Mouse (Mus musculus) hindbrain, postnatal 0 days (tissue): ENCODE data around the gene Tuba1a. TPM values are rescaled to one million over a fixed set of nuclear protein-coding genes. Genes with fewer than 3 reads are reported as not detected.

Experiments
- ATAC-seq: fragments of 200-750 bp; cut with Nextera tagmentation; 2 replicates; pipeline ENCODE4 v1.8.0; 2017; ENCODE audit warnings: mild to moderate bottlenecking, moderate TSS enrichment, moderate library complexity
- DNase-seq: peaks from one replicate; pipeline ENCODE4 v3.0.0-alpha.2; 2015; ENCODE audit warnings: low spot score
- H3K27ac ChIP-seq: fragments of 300-500 bp; sonication (generic); 2 replicates; pipeline ENCODE4 v1.5.1; 2014; ENCODE audit warnings: mild to moderate bottlenecking
- H3K27me3 ChIP-seq: fragments of 300-500 bp; sonication (generic); 2 replicates; pipeline ENCODE4 v1.6.1; 2014; ENCODE audit warnings: low read length, mixed read lengths; ENCODE audit not compliant: insufficient read depth
- H3K36me3 ChIP-seq: fragments of 300-500 bp; sonication (generic); 2 replicates; pipeline ENCODE4 v1.6.1; 2014; ENCODE audit warnings: low read length, mixed read lengths; ENCODE audit not compliant: insufficient read depth
- H3K4me1 ChIP-seq: fragments of 300-500 bp; sonication (generic); 2 replicates; pipeline ENCODE4 v1.6.1; 2014; ENCODE audit warnings: antibody characterized with exemption, low read length, mixed read lengths; ENCODE audit not compliant: insufficient read depth
- H3K4me2 ChIP-seq: fragments of 300-500 bp; sonication (generic); 2 replicates; pipeline ENCODE4 v1.6.1; 2014; ENCODE audit warnings: low read depth, mild to moderate bottlenecking, low read length, moderate library complexity, mixed read lengths
- H3K4me3 ChIP-seq: fragments of 300-500 bp; sonication (generic); 2 replicates; pipeline ENCODE4 v1.5.1; 2014; ENCODE audit warnings: low read length
- H3K9ac ChIP-seq: fragments of 300-500 bp; sonication (generic); replicated peaks from 2 replicates; pipeline ENCODE4 v1.6.1; 2014; ENCODE audit warnings: mild to moderate bottlenecking, low read length, moderate library complexity, mixed read lengths
- H3K9me3 ChIP-seq: fragments of 300-500 bp; sonication (generic); 2 replicates; pipeline ENCODE4 v1.6.1; 2016; ENCODE audit warnings: low read length, mixed read lengths
- CTCF ChIP-seq: IDR thresholded peaks from 2 replicates; pipeline ENCODE4 v1.5.1; 2016; ENCODE audit warnings: antibody characterized with exemption, control low read depth, low read depth
- WGBS: fragments of 180-500 bp; shearing (Covaris S2); extraction: QIAGEN DNeasy Blood & Tissue Kit; methylation state at CpG from one replicate; pipeline ENCODE4 v1.1.7; 2014; 5-methylcytosine and 5-hydroxymethylcytosine counted together
- polyA plus RNA-seq: library from polyadenylated mRNA; unstranded; fragments of >200 nt; fragmentation: Nextera tagmentation; extraction: Ambion mirVana; gene quantifications from 2 replicates; pipeline ENCODE4 v1.2.1, GENCODE M21; 2015
- total RNA-seq: library from RNA; depleted of rRNA; stranded (reverse); fragments of >200 nt; gene quantifications from 2 replicates; pipeline ENCODE4 v1.2.3, GENCODE M21; 2014

Tuba1a gene
- total and polyA plus RNA-seq, 2 experiments from 2014 or later = 12,500 to 19,179 TPM

DNA sequence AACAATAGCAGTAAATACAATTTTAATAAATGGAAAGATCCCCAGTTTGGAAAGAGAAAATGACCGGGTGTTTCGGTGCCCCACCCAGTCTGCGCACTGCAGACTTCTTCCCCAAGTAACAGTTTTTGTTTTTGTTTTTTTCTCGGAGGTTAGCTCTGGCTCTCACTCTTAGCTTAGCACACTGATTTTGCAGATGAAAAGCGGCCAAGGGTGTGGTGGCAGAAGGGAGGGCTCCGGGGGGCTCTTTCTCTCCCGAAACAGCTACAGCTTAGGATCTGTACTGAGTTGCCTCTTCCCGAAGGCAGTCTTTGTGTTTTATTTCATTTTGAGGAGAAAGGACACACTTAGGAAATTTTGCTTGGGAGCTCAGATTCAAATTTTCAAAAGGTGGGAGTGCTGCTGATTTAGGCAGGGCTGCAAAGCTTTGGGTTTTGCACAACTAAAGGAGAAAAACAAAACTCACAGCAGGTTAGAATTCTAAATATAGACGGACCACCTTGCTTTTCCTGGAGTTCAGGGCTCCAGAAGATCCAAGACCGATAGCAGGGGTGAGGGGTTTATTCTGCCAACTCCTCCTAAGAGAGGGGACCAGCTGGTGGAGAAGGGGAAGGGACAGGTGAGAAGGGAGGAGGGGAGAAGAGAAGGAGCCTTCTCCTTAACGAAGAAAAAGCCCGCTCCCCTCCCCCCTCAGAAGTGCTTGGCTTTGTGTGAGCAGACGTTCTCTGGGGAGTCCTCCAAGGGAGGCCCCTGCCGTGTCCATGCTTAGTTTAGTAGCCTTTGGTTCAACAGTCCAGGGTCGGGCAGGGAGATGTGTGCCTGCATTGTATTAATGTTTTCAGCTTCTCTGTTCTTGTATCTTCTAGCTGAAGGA is 37.4 kb upstream of the Tuba1a start:
- H3K27me3 ChIP-seq = no peaks in the 10 kb centered on the region
- no peak for DNase-seq

DNA sequence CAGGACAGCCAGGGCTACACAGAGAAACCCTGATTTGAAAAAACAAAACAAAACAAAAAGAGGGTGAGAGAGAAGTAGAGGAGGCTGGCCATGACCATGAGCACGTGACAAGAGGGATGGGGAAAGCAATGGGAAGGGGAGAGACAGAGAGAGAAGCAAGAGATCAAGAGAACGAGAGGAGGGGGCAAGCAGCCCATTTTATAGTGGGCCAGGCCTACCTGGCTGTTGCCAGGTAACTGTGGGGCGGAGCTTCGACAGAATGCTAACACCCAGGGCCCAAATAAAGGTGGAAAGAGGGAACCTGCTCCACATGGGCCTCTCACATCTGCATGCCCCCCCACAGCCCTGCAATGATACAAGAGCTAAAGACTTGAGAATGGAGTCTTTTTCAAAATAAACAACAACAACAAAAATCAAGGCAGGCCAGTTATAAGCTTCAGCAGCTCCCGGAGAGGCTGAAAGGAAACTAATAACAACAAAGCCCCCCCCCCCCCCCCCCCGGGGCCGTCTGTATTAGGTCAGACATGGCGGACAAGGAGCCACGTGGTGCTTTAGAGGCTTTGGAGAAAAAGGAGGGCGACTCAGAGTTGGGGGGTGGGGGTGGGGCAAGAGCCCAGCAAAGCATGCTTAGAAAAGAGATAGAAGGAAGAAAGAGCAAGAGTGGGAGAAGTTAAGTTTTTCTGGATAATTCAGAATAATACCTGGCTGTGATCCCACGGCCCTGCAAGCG is 36.4 kb upstream of the Tuba1a start:
- H3K27me3 ChIP-seq = no peaks in the 10 kb centered on the region
- no peaks in the 10 kb centered on the region for H3K9me3 ChIP-seq
- DNase-seq (no peak), ATAC-seq (no peak)
- WGBS = 19% methylated on average over 9 of the region's 12 CpGs
- H3K4me1 ChIP-seq = peaks cover 41% of the 10 kb centered on the region
- peak overlapping the region; percentile 61 for H3K9ac ChIP-seq
- no peak for TF ChIP-seq CTCF
- H3K27ac ChIP-seq = peak overlapping the region; percentile 88
- no peak overlapping the region; the same call in 1 of the 2 replicates for H3K4me3 ChIP-seq
- no peaks in the 10 kb centered on the region for H3K36me3 ChIP-seq
- H3K4me2 ChIP-seq = peak overlapping the region; percentile 60

More for the DNA sequence above, 37.4 kb upstream of the Tuba1a start:
- Histone ChIP-seq H3K36me3 (no peaks in the 10 kb centered on the region), H3K9ac (peak overlapping the region; percentile 61), H3K27ac (peak overlapping the region; percentile 88), H3K9me3 (no peaks in the 10 kb centered on the region), H3K4me2 (peak overlapping the region; percentile 60), H3K4me3 (peak overlapping the region; percentile 18), H3K4me1 (peaks cover 41% of the 10 kb centered on the region)
- no peak for ATAC-seq
- WGBS = 6% methylated on average over 15 of the region's 15 CpGs
- no peak for TF ChIP-seq CTCF

DNA sequence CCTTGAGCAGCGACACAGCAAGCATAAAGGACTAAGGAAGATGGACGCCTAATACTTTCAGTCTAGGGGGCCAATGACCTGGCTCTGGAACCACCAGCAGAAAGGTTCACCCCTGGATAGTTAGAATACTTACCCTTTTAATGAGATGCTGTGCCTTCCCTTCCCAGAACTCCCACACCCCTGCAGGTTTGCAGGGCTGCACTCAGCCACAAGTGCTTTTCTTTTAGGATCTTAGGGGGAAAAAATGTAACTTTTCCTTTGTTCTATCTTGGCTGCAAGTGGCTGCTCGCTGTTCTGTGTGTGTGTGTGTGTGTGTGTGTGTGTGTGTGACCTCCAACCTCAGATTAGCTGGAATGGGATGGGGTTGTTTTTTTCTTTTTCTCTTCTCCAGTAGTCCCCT is 35.3 kb upstream of the Tuba1a start:
- Histone ChIP-seq H3K27me3 (no peaks in the 10 kb centered on the region), H3K4me1 (peaks cover 41% of the 10 kb centered on the region), H3K9me3 (no peaks in the 10 kb centered on the region), H3K4me2 (peak overlapping the region; percentile 81; the same call in 1 of the 2 replicates), H3K4me3 (no peak overlapping the region), H3K36me3 (no peaks in the 10 kb centered on the region), H3K27ac (peak overlapping the region; percentile 99), H3K9ac (no peak overlapping the region)
- no peak for TF ChIP-seq CTCF
- no peak for ATAC-seq
- 48% methylated on average over 3 of the region's 3 CpGs for WGBS
- no peak for DNase-seq

DNA sequence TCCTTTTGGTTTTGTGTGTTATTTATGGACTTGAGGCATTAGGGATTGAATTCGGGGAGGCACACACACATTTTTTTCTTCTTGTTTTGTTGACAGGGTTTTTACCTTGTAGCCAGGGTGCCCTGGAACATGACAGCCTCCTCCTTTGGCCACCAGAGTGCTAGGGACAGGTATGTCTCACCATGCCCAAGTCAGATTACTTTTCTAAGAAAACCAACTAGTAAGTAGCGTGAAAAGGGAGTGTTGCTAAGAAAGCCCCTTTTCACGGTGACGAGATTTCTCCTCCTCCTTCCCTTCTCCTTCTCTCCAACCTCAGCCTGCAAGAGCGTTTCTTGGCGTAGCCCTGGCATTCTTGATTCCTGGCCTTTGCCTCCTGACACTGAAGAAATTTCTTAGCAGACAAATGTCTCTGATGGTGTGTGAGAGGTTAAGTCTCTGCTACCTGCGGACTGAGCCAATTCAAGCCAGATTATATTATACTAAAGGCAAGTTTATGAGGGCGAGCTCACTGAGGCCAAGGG is 34.2 kb upstream of the Tuba1a start:
- DNase-seq (no peak), ATAC-seq (no peak)
- H3K9me3 ChIP-seq = no peaks in the 10 kb centered on the region
- TF ChIP-seq CTCF = no peak
- 24% methylated on average over 8 of the region's 8 CpGs for WGBS
- H3K36me3 ChIP-seq = no peaks in the 10 kb centered on the region
- peak overlapping the region; percentile 81 for H3K4me2 ChIP-seq
- peaks cover 44% of the 10 kb centered on the region for H3K4me1 ChIP-seq
- peak overlapping the region; percentile 99 for H3K27ac ChIP-seq
- H3K9ac ChIP-seq = peak overlapping the region; percentile 81; the same call in 1 of the 2 replicates
- 0 out of 2 replicates have a peak overlapping the region, but pooled peaks have one; percentile 3 for H3K4me3 ChIP-seq
- H3K27me3 ChIP-seq = no peaks in the 10 kb centered on the region

DNA sequence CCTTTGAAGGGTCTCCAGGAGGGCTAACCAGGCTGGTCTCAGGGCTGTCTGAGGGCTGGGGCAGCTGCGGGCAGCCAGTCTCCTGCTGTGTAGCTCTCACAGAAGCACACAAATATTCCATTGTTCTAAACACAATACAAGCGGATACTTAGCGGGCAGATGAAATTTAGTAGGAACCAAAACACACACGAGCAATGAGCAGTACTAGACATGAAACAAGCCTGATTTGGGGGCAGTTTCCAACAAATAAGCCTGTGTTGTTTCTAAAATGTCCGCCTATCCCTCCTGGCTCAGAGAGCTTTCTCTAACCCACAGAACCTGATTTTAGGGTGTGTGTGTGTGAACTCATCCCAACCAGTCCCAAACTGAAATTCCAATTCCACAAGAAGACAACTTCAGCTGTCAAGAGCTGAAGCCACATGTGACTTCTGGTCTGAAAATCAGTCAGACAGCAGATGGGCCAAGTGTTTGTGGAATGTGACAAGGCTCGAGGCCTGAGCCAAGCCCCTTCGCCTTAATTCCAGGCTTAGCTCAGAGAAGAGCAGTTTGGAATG is 33.7 kb upstream of the Tuba1a start:
- no peak for TF ChIP-seq CTCF
- H3K36me3 ChIP-seq = no peaks in the 10 kb centered on the region
- peak overlapping the region; percentile 81 for H3K9ac ChIP-seq
- H3K27me3 ChIP-seq = no peaks in the 10 kb centered on the region
- H3K4me3 ChIP-seq = peak overlapping the region; percentile 44
- peaks cover 47% of the 10 kb centered on the region for H3K4me1 ChIP-seq
- peak; percentile 76 for DNase-seq
- ATAC-seq = no peak; the same call in 1 of the 2 replicates
- no peaks in the 10 kb centered on the region for H3K9me3 ChIP-seq
- H3K4me2 ChIP-seq = peak overlapping the region; percentile 81
- WGBS = 2% methylated on average over 7 of the region's 7 CpGs
- peak overlapping the region; percentile 99 for H3K27ac ChIP-seq

DNA sequence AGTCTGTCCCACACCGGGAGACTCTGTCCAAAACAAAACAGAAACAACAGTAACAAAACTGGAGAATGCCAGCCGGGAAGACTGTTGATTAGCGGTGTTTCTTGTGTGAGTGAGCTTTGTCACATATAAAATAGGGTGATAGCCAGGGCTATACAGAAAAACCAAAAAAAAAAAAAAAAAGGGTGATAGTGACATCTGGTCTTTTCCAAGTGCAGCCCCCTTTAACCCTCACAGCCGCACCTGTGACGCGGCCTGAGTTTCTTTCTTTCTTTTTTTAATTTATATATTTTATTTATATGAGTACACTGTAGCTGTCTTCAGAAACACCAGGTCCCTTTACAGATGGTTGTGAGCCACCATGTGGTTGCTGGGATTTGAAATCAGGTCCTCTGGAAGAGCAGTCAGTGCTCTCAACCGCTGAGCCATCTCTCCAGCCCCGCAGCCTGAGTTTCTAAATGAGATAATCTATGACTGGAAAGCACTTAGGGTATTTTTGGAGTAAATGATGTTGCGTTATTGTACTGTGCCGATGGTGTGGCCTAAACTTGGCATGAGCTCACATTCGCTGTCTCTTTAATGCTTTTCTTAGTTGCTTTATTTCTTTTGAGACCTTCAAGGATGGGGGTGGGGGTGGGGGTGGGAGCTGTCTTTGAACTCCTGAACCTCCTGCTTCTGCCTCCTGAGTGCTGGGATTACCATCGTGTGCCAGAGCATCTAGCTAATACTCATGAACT is 32.6 kb upstream of the Tuba1a start:
- Histone ChIP-seq H3K9me3 (no peaks in the 10 kb centered on the region), H3K4me2 (peak overlapping the region; percentile 81), H3K36me3 (no peaks in the 10 kb centered on the region), H3K9ac (peak overlapping the region; percentile 81), H3K4me1 (peaks cover 37% of the 10 kb centered on the region), H3K27me3 (no peaks in the 10 kb centered on the region), H3K27ac (peak overlapping the region; percentile 99), H3K4me3 (peak overlapping the region; percentile 44)
- no peak for ATAC-seq
- peak; percentile 12; the same call in 1 of the 2 replicates for TF ChIP-seq CTCF
- DNase-seq = no peak
- WGBS = 8% methylated on average over 12 of the region's 12 CpGs
